Mouse (Mus musculus): ENCODE measurements around the gene Ptcd3.
A peak's percentile ranks its signal among the peaks of the same experiment; 100 is the strongest.

DNA sequence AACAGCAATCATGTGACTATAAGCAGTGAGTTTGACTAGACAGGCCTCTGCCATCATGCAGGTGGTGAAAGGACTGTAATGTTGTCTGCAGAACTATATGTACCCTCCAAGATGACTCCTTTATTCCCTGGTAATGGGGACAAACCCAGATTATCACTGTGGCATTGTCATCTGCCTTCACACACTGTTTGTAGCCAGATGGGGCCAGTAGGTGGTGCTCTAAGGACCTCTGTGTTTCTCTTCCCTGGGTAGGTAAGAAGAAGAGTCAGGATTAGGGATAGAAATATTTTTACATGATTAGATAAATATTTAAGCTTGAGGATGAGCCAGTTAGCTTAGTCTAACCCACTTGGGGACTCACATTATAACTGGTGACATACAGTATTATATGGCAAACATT, 19.4 kb upstream of the Ptcd3 start:
- TF ChIP-seq POLR2A (IDR thresholded peaks at IDR 0.05; ENCODE audit: borderline replicate concordance, extremely low read depth, low read depth, low read length) (no peak), CTCF (IDR thresholded peaks at IDR 0.05; ENCODE audit: insufficient read depth, low read length) (peak; percentile 43; the same call in 1 of the 2 replicates)
